Mouse (Mus musculus): ENCODE results near the gene Chic1.

Gene Chic1

GRCm38 (mm10) chrX:103356287-103356686, at the start of gene Chic1:
TSS of gene Chic1 (plus strand) at chrX:103356476.
- DNase-seq (ENCODE audit: low read depth) = no peak

GRCm38 (mm10) chrX:103308262-103308661, 48.0 kb upstream of the Chic1 start:
- DNase-seq (ENCODE audit: low read depth) = no peak

GRCm38 (mm10) chrX:103311723-103312122, 44.6 kb upstream of the Chic1 start:
- no peak for DNase-seq (ENCODE audit: low read depth)

GRCm38 (mm10) chrX:103314146-103314545, 42.1 kb upstream of the Chic1 start:
- no peak for DNase-seq (ENCODE audit: low read depth)

GRCm38 (mm10) chrX:103321146-103321545, 35.1 kb upstream of the Chic1 start, which contains the start of gene Cdx4:
TSS of gene Cdx4 (plus strand) at chrX:103321398.
- DNase-seq (ENCODE audit: low read depth) = no peak

GRCm38 (mm10) chrX:103325900-103326299, 30.4 kb upstream of the Chic1 start:
- no peak for DNase-seq (ENCODE audit: low read depth)

- DNase-seq (ENCODE audit: low read depth) = no peak
These were observed 26.9 kb upstream of the Chic1 start for GRCm38 (mm10) chrX:103329386-103329785.

- DNase-seq (ENCODE audit: low read depth) = no peak
These were observed 25.0 kb upstream of the Chic1 start for GRCm38 (mm10) chrX:103331125-103331858.

- DNase-seq (ENCODE audit: low read depth) = no peak
These were observed 14.7 kb upstream of the Chic1 start for GRCm38 (mm10) chrX:103341369-103342113.

GRCm38 (mm10) chrX:103355784-103356183, 492 bp upstream of the Chic1 start:
- no peak for DNase-seq (ENCODE audit: low read depth)

- DNase-seq (ENCODE audit: low read depth) = no peak
These were observed 523 bp downstream of the Chic1 start for GRCm38 (mm10) chrX:103356761-103357236.

- no peak for DNase-seq (ENCODE audit: low read depth)
These were observed 9.9 kb downstream of the Chic1 start for GRCm38 (mm10) chrX:103366201-103366600.

GRCm38 (mm10) chrX:103368650-103369049, 12.4 kb downstream of the Chic1 start:
- DNase-seq (ENCODE audit: low read depth) = no peak

- peak; percentile 64 for DNase-seq (ENCODE audit: low read depth)
These were observed 14.9 kb downstream of the Chic1 start for GRCm38 (mm10) chrX:103371221-103371620.

GRCm38 (mm10) chrX:103371627-103372026, 15.4 kb downstream of the Chic1 start:
- DNase-seq (ENCODE audit: low read depth) = peak; percentile 70

- DNase-seq (ENCODE audit: low read depth) = peak; percentile 43
These were observed 18.0 kb downstream of the Chic1 start for GRCm38 (mm10) chrX:103374250-103374649.

GRCm38 (mm10) chrX:103384528-103384927, 28.3 kb downstream of the Chic1 start:
- DNase-seq (ENCODE audit: low read depth) = no peak

GRCm38 (mm10) chrX:103388131-103388530, 31.9 kb downstream of the Chic1 start:
- no peak for DNase-seq (ENCODE audit: low read depth)

GRCm38 (mm10) chrX:103393841-103394240, 37.6 kb downstream of the Chic1 start:
- DNase-seq (ENCODE audit: low read depth) = peak; percentile 5

GRCm38 (mm10) chrX:103405021-103405420, 48.7 kb downstream of the Chic1 start:
- DNase-seq (ENCODE audit: low read depth) = no peak

- DNase-seq (ENCODE audit: low read depth) = no peak
These were observed 57.9 kb downstream of the Chic1 start, which contains the start of gene Tsx for GRCm38 (mm10) chrX:103414167-103414566. TSS of gene Tsx (plus strand) at chrX:103414467.

GRCm38 (mm10) chrX:103421710-103422109, 65.4 kb downstream of the Chic1 start, which contains the start of gene Gm26992:
TSS of gene Gm26992 (plus strand) at chrX:103422010.
- DNase-seq (ENCODE audit: low read depth) = no peak

GRCm38 (mm10) chrX:103427677-103428076, 71.4 kb downstream of the Chic1 start:
- no peak for DNase-seq (ENCODE audit: low read depth)
